Mouse (Mus musculus): Measurements from ENCODE around the gene Aldh4a1. TPM values are rescaled to one million over a fixed set of nuclear protein-coding genes. Genes with fewer than 3 reads are reported as not detected.

The Aldh4a1 gene
- polyA plus RNA-seq, 1 experiment from 2014 or later: 29.5 TPM

DNA sequence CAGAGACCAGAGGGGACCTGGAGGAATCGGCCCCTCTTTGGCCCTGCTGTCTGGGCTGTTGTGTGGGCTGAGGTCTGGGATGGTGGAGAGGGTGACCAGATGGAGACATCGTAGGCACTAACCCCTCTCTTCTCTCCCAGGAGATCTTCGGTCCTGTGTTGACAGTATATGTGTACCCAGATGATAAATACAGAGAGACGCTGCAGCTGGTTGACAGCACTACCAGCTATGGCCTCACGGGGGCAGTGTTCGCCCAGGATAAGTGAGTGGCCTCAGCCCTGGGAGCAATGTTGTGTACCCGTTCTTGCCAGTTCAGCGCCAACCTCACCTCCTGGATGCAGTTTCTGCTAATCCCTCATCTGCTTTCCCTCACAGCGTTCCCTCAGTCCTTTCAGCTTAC lies 21.3 kb downstream of the Aldh4a1 start:
- ATAC-seq (ENCODE audit: insufficient number of reproducible peaks, insufficient read depth, low FRiP score, low TSS enrichment, low read depth): no peak
- 18% methylated on average over 9 of the region's 9 CpGs for WGBS
- Histone ChIP-seq H3K4me2 (no peak overlapping the region), H3K36me3 (peaks cover 34% of the 10 kb centered on the region), H3K9me3 (no peaks in the 10 kb centered on the region), H3K9ac (0 out of 2 replicates have a peak overlapping the region, but pooled peaks have one; percentile 12), H3K4me3 (no peak overlapping the region), H3K4me1 (peaks cover 18% of the 10 kb centered on the region), H3K27me3 (peaks cover 28% of the 10 kb centered on the region), H3K27ac (no peak overlapping the region)

DNA sequence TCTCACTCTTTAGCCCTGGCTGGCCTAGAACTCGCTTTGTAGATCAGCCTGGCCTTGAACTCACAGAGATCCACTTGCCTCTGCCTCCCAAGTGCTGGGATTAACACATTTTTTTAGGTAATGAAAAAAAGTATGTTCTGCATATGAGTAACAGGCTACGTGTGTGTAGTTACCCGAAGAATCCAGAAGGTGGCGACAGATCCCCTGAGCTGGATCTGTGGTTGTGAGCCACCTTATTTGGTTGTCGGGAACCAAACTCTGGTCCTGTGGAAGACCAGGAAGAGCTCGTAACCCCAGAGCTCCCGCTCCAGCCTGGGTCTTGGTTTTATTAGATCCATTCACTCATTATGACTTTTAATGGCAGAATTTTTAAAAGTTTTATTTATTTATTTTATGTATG lies 24.2 kb downstream of the Aldh4a1 start:
- no peaks in the 10 kb centered on the region for H3K9me3 ChIP-seq
- H3K9ac ChIP-seq: no peak overlapping the region
- no peak overlapping the region for H3K4me3 ChIP-seq
- peaks cover 35% of the 10 kb centered on the region for H3K36me3 ChIP-seq
- 83% methylated on average over 7 of the region's 7 CpGs for WGBS
- peaks cover 10% of the 10 kb centered on the region for H3K4me1 ChIP-seq
- no peak overlapping the region for H3K27ac ChIP-seq
- no peak for ATAC-seq (ENCODE audit: insufficient number of reproducible peaks, insufficient read depth, low FRiP score, low TSS enrichment, low read depth)
- peaks cover 19% of the 10 kb centered on the region for H3K27me3 ChIP-seq
- H3K4me2 ChIP-seq: no peak overlapping the region

DNA sequence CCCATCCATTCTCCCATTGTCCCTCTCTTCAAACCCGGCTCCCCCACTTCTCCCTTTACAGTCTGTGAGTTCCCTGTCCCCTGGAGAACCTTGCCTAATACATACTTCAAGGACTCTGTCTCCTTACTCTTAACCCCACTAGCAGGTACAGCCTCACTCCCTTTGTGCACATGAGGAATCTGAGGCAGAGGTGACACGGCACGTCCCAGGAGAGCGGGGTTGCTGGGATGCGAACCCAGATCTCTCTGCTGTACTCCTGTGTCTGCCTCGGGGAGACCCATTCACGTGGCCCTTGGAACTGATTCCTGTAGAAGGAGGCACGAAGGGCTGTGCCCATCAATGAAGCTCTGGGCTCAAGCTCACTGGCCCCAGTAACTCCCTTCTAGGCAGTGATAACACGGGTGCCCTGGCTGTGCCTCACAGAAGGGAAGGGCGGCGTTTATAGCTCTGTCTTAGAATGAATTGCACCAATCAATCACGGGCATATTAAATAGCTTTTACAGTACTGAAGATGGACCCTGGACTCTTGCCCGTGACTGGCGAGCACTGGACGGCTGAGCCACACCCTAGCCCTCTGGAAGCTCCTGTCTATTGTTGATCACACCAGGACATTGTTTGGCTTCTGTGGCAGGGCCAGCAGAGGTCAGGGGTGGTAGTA lies 27.5 kb downstream of the Aldh4a1 start:
- no peak; the same call in 1 of the 2 replicates for ATAC-seq (ENCODE audit: insufficient number of reproducible peaks, insufficient read depth, low FRiP score, low TSS enrichment, low read depth)
- Histone ChIP-seq H3K27me3 (no peaks in the 10 kb centered on the region), H3K4me1 (no peaks in the 10 kb centered on the region), H3K9ac (no peak overlapping the region), H3K27ac (no peak overlapping the region), H3K36me3 (peaks cover 24% of the 10 kb centered on the region), H3K4me2 (no peak overlapping the region), H3K4me3 (no peak overlapping the region), H3K9me3 (no peaks in the 10 kb centered on the region)
- 85% methylated on average over 15 of the region's 15 CpGs for WGBS

DNA sequence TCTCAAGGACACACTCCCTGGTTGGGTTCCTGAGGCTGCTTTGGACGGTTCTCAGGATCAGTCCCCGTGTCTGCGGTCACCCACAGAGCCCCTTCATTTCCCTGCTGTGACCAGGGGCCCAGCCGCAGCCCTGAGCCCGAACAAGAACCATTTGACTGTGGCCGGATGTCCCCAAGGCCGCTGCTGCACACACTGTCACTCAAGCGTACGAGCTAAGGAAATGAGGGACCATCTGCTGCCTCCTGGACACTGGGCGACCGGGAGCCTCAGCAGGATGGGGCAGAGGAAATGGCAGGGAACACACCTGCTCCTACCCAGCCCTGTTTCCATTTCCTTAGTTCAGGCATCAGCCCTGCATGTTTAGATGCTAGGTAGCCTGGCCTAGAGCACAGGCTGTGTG lies 28.2 kb downstream of the Aldh4a1 start:
- no peak overlapping the region for H3K27ac ChIP-seq
- no peaks in the 10 kb centered on the region for H3K4me1 ChIP-seq
- H3K4me2 ChIP-seq: no peak overlapping the region
- no peak overlapping the region for H3K9ac ChIP-seq
- no peaks in the 10 kb centered on the region for H3K27me3 ChIP-seq
- H3K4me3 ChIP-seq: no peak overlapping the region
- peaks cover 24% of the 10 kb centered on the region for H3K36me3 ChIP-seq
- ATAC-seq (ENCODE audit: insufficient number of reproducible peaks, insufficient read depth, low FRiP score, low TSS enrichment, low read depth): no peak
- WGBS: 71% methylated on average over 11 of the region's 11 CpGs
- no peaks in the 10 kb centered on the region for H3K9me3 ChIP-seq

DNA sequence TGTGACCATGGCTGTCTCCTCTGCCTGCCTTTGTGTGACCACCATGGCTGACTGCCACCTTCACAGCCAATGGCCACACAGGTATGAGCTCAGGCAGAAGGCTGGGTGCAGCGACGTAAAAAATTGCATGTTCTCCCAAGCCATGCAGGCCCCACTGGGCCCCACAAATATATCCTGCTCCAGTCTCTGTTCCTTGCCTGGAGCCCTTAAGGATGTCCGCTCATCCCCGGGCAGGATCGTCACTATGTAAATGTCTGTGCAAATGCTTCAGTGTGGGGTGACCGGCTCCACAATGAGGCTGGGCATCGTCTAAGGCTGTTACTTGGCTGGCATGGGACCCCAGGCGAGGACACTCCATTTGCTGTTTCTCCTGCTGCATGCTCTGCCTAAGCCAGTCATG lies 30.6 kb downstream of the Aldh4a1 start, which contains the start of gene Tas1r2:
Gene Tas1r2, plus strand, starts transcription at position 301 of the 400 bp plus-strand sequence.
- H3K4me1 ChIP-seq: no peaks in the 10 kb centered on the region
- 85% methylated on average over 8 of the region's 8 CpGs for WGBS
- H3K4me3 ChIP-seq: no peak within 1 kb of the TSS
- ATAC-seq (ENCODE audit: insufficient number of reproducible peaks, insufficient read depth, low FRiP score, low TSS enrichment, low read depth): no peak
- no peaks in the 10 kb centered on the region for H3K27me3 ChIP-seq
- no peak within 1 kb of the TSS for H3K4me2 ChIP-seq
- peaks cover 8% of the 10 kb centered on the region for H3K36me3 ChIP-seq
- H3K9me3 ChIP-seq: no peaks in the 10 kb centered on the region
- H3K9ac ChIP-seq: no peak within 1 kb of the TSS
- no peak within 1 kb of the TSS for H3K27ac ChIP-seq

DNA sequence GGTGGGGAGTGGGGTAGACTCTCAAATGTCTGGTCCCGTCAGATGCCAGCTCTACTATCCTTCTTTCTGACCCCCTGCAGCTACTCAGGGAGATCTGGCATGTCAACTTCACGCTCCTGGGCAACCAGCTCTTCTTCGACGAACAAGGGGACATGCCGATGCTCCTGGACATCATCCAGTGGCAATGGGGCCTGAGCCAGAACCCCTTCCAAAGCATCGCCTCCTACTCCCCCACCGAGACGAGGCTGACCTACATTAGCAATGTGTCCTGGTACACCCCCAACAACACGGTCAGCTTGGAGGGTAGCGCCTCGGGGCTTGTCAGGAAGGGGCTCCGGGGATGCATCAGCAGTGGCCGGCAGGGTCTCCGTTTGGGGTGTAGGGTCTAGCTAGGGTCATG lies 39.2 kb downstream of the Aldh4a1 start:
- Histone ChIP-seq H3K4me2 (no peak overlapping the region), H3K27ac (no peak overlapping the region), H3K9ac (no peak overlapping the region), H3K27me3 (no peaks in the 10 kb centered on the region), H3K4me1 (no peaks in the 10 kb centered on the region), H3K9me3 (no peaks in the 10 kb centered on the region), H3K36me3 (no peaks in the 10 kb centered on the region), H3K4me3 (no peak overlapping the region)
- WGBS: 89% methylated on average over 14 of the region's 14 CpGs
- ATAC-seq (ENCODE audit: insufficient number of reproducible peaks, insufficient read depth, low FRiP score, low TSS enrichment, low read depth): no peak

DNA sequence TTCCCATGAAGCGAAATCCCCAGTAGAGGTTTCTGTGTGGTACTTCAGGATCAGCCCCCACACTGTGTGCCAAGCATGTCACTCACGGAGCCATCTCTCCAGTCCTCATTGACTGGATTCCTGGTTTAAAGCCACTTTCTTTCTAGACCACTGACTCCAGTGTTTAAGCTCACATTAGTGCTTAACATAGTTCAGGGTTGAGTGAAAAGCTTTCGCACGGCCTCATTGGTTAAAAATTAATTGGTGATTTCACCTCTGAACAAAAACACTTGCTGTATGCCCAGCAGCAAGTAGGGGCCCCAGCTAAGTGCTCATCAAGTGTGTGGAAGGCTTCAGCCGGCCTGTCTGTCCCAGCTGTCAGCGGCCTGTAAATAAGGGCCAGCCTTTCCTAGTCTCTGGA lies 45.0 kb downstream of the Aldh4a1 start:
- no peak overlapping the region for H3K27ac ChIP-seq
- WGBS: 74% methylated on average over 6 of the region's 6 CpGs
- no peaks in the 10 kb centered on the region for H3K36me3 ChIP-seq
- no peak overlapping the region for H3K4me3 ChIP-seq
- H3K4me1 ChIP-seq: no peaks in the 10 kb centered on the region
- H3K9ac ChIP-seq: no peak overlapping the region
- H3K27me3 ChIP-seq: no peaks in the 10 kb centered on the region
- no peaks in the 10 kb centered on the region for H3K9me3 ChIP-seq
- H3K4me2 ChIP-seq: no peak overlapping the region
- ATAC-seq (ENCODE audit: insufficient number of reproducible peaks, insufficient read depth, low FRiP score, low TSS enrichment, low read depth): no peak

DNA sequence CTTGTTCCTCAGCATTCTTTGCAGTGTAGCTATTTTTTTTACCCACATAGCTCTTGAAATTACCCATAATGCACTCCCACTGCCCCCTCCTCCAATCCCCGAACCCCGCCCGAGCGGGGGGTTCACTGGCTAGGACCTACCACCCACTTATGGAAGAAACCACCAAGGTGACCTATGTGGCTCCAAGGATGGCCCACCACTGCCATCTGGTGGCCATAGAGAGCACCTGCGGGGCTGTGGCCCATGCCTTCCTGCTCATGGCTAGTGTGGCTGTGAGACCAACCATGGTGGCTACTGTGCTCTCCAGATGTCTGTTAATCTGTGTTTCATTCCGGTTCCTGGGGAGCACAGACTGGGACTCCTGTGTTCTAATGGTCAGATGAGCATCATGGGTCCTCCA lies 47.2 kb downstream of the Aldh4a1 start:
- H3K9me3 ChIP-seq: no peaks in the 10 kb centered on the region
- H3K27me3 ChIP-seq: peaks cover 11% of the 10 kb centered on the region
- no peak overlapping the region for H3K4me3 ChIP-seq
- H3K4me2 ChIP-seq: no peak overlapping the region
- 20% methylated on average over 6 of the region's 6 CpGs for WGBS
- no peaks in the 10 kb centered on the region for H3K36me3 ChIP-seq
- H3K9ac ChIP-seq: no peak overlapping the region
- H3K4me1 ChIP-seq: no peaks in the 10 kb centered on the region
- ATAC-seq (ENCODE audit: insufficient number of reproducible peaks, insufficient read depth, low FRiP score, low TSS enrichment, low read depth): no peak
- no peak overlapping the region for H3K27ac ChIP-seq

DNA sequence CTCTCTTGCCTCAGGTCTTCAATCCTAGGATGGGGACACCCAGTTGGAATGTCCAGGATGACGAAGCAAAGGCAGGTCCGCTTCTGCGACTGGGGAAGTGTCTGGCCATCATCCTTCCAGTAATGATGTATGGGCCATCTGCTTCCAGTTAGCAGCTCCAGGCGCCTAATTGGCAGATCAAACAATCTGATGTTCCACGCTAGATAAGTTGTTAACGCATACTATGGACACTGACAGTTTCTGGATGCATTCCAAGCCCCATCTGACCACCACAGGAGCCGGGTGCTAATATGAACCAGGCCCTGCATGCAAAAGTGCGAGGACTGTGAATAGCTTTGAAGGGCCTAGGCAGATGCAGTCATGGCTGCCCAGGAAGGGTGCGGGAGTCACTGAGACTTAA lies 53.0 kb downstream of the Aldh4a1 start:
- ATAC-seq (ENCODE audit: insufficient number of reproducible peaks, insufficient read depth, low FRiP score, low TSS enrichment, low read depth): no peak
- H3K4me1 ChIP-seq: peaks cover 9% of the 10 kb centered on the region
- H3K36me3 ChIP-seq: no peaks in the 10 kb centered on the region
- no peak overlapping the region for H3K27ac ChIP-seq
- no peak overlapping the region for H3K4me2 ChIP-seq
- 0 out of 2 replicates have a peak, but pooled peaks cover 15% of the 10 kb centered on the region for H3K9me3 ChIP-seq
- H3K27me3 ChIP-seq: peaks cover 18% of the 10 kb centered on the region
- no peak overlapping the region for H3K9ac ChIP-seq
- 40% methylated on average over 9 of the region's 9 CpGs for WGBS
- H3K4me3 ChIP-seq: no peak overlapping the region

DNA sequence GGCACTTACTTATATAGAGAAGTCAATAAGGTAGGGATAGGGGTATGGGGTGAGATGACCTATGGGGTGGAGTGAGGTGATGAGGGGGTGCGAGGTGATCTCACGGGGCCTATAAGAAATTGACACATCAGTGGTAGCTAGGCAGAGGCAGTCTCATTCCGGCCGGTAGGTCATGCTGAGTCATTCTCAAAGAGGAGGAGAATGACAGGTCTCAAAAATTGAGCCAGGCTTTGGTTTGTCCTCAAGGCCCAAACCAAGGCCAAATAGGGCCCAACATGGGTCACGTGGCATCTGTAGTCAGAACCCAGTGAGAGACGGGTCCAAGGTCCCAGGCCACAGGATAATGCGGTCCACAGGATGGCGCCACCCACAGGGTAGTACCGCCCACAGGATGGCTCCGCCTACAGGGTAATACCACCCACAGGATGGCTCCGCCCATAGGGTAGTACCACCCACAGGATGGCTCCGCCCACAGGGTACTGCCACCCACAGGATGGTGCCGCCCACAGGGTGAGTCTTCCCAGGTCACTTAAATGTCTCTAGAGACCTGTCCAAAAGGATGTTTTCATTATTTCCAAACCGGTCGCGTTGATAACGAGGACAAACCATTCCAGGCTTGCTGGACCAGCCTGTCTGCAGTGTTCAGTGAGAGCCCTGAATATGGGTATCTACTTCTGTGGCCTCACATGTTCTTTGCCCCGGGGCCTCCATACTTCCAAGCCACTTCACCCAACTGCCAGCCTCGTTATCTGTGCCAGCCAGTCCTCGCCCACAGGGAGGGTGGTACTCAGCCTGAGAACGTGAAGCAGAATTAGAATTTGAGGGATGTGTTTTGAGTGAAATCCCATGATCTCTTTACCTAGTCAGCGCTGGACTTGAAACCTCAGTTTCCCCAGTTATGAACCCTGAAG lies 61.3 kb downstream of the Aldh4a1 start:
- H3K27ac ChIP-seq: no peak overlapping the region
- H3K9me3 ChIP-seq: peaks cover 6% of the 10 kb centered on the region; the same call in 1 of the 2 replicates
- H3K36me3 ChIP-seq: no peaks in the 10 kb centered on the region
- no peaks in the 10 kb centered on the region for H3K4me1 ChIP-seq
- no peak for ATAC-seq (ENCODE audit: insufficient number of reproducible peaks, insufficient read depth, low FRiP score, low TSS enrichment, low read depth)
- 77% methylated on average over 22 of the region's 22 CpGs for WGBS
- no peak overlapping the region for H3K4me3 ChIP-seq
- H3K27me3 ChIP-seq: no peaks in the 10 kb centered on the region
- H3K4me2 ChIP-seq: no peak overlapping the region
- no peak overlapping the region for H3K9ac ChIP-seq

DNA sequence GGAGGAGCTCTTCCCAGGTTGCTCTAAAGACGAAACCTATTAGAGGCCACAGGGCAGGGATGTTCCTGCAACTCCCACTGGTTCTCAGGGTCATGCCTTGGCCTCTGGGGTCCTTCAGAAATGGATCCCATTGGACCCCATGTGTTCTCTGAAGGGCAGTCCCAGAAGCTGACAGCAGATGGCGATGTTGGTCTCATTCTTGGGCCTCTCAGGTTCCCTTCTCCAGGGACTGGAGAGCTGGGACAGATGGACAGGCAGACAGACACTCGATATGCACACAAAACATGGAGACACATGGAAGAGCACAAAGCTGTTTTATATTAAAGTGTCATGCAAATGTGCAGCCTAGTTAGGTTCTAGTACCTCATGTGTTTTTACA lies 62.0 kb downstream of the Aldh4a1 start:
- Histone ChIP-seq H3K4me2 (no peak overlapping the region), H3K27ac (no peak overlapping the region), H3K9me3 (no peaks in the 10 kb centered on the region; the same call in 1 of the 2 replicates), H3K4me1 (peaks cover 5% of the 10 kb centered on the region), H3K27me3 (no peaks in the 10 kb centered on the region), H3K36me3 (no peaks in the 10 kb centered on the region), H3K4me3 (no peak overlapping the region), H3K9ac (no peak overlapping the region)
- ATAC-seq (ENCODE audit: insufficient number of reproducible peaks, insufficient read depth, low FRiP score, low TSS enrichment, low read depth): no peak
- 9% methylated on average over 3 of the region's 3 CpGs for WGBS

DNA sequence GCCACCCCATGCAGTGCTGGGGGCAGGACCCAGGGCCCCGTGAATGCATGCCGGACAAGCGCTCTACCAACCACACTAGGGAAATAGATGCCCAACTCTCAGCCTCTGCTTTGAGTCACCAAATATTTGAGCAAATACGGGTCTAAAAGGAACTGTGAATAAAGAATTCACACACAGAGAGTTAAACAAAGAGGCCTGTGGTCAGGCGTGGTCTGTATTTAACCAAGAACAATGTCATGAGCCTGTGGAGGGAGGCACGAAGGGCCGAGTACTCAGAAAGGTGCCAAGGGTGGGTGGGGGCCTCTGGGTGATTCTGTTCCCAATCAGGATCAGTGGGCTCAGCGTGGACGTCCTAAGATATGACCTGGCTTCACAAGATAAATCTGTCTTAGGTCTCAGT lies 65.4 kb downstream of the Aldh4a1 start:
- Histone ChIP-seq H3K4me3 (no peak overlapping the region), H3K4me2 (no peak overlapping the region), H3K4me1 (peaks cover 11% of the 10 kb centered on the region), H3K9ac (no peak overlapping the region), H3K36me3 (no peaks in the 10 kb centered on the region), H3K27ac (no peak overlapping the region), H3K9me3 (no peaks in the 10 kb centered on the region), H3K27me3 (peaks cover 8% of the 10 kb centered on the region; the same call in 1 of the 2 replicates)
- 62% methylated on average over 9 of the region's 9 CpGs for WGBS
- no peak for ATAC-seq (ENCODE audit: insufficient number of reproducible peaks, insufficient read depth, low FRiP score, low TSS enrichment, low read depth)

All from embryonic facial prominence, embryonic 13.5 days (tissue).